Mouse (Mus musculus): ENCODE results near the gene Sh3bp5l. TPM values are rescaled to one million over a fixed set of nuclear protein-coding genes. Genes with fewer than 3 reads are reported as not detected.

Sh3bp5l gene
- polyA plus RNA-seq, 2 experiments, result 24.4 to 25.6 TPM

GRCm38 (mm10) chr11:58323570-58324340 is 6.8 kb upstream of the Sh3bp5l start:
- H3K9me3 ChIP-seq (ENCODE audit: control insufficient read depth, low read length), result no peaks in the 10 kb centered on the region
- H3K4me2 ChIP-seq (replicated peaks; ENCODE audit: low read depth, low read length, severe bottlenecking), result peak overlapping the region; percentile 89
- H3K9ac ChIP-seq (ENCODE audit: low read depth, low read length, severe bottlenecking), result peak overlapping the region; percentile 78
- H3K4me3 ChIP-seq (replicated peaks; ENCODE audit: low read length), result peak overlapping the region; percentile 76
- TF ChIP-seq POLR2A (IDR thresholded peaks at IDR 0.05; ENCODE audit: borderline replicate concordance, extremely low read depth, insufficient read depth, insufficient read length), result no peak
- H3K27ac ChIP-seq (replicated peaks; ENCODE audit: low read depth, low read length), result peak overlapping the region; percentile 93
- peaks cover 14% of the 10 kb centered on the region for H3K36me3 ChIP-seq (ENCODE audit: control insufficient read depth, insufficient read depth, low read length)
- WGBS, result 9% methylated on average over 24 of the region's 24 CpGs
- no peaks in the 10 kb centered on the region for H3K27me3 ChIP-seq (ENCODE audit: control insufficient read depth, insufficient read depth, low read length)
- ATAC-seq (ENCODE audit: low FRiP score, low read depth), result no peak
- DNase-seq (ENCODE audit: low spot score), result no peak
- peaks cover 12% of the 10 kb centered on the region for H3K4me1 ChIP-seq (ENCODE audit: control insufficient read depth, insufficient read depth, low read length)

- 81% methylated on average over 3 of the region's 3 CpGs for WGBS
- no peak for TF ChIP-seq POLR2A (IDR thresholded peaks at IDR 0.05; ENCODE audit: borderline replicate concordance, extremely low read depth, insufficient read depth, insufficient read length)
- DNase-seq (ENCODE audit: low spot score), result no peak
- Histone ChIP-seq H3K36me3 (ENCODE audit: control insufficient read depth, insufficient read depth, low read length) (peaks cover 8% of the 10 kb centered on the region; the same call in 1 of the 2 replicates), H3K27me3 (ENCODE audit: control insufficient read depth, insufficient read depth, low read length) (no peaks in the 10 kb centered on the region), H3K9me3 (ENCODE audit: control insufficient read depth, low read length) (no peaks in the 10 kb centered on the region), H3K27ac (replicated peaks; ENCODE audit: low read depth, low read length) (no peak overlapping the region), H3K4me3 (replicated peaks; ENCODE audit: low read length) (no peak overlapping the region), H3K4me1 (ENCODE audit: control insufficient read depth, insufficient read depth, low read length) (peaks cover 18% of the 10 kb centered on the region), H3K4me2 (replicated peaks; ENCODE audit: low read depth, low read length, severe bottlenecking) (no peak overlapping the region), H3K9ac (ENCODE audit: low read depth, low read length, severe bottlenecking) (no peak overlapping the region)
- no peak for ATAC-seq (ENCODE audit: low FRiP score, low read depth)
Observed at GRCm38 (mm10) chr11:58324614-58325229, 5.8 kb upstream of the Sh3bp5l start.

DNA sequence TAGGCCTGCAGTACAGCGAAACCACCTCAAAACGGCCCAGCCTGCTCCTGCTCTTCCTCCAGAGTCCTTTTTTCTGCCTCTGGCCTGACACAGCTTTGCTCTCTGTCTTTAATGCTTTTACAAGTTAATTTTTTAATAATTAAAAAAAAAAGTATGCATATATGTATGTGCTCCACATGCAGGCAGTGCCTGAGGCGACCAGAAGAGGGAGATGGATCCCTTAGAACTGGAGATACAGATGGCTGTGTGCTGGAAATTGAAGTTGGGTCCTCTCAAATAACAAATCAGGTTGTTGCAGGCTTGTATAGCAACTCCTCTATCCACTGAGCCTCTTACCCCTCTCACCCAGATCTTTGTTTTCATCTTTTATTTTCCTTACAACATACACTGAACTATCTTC is 3.7 kb upstream of the Sh3bp5l start:
- H3K27me3 ChIP-seq (ENCODE audit: control insufficient read depth, insufficient read depth, low read length), result no peaks in the 10 kb centered on the region
- H3K4me1 ChIP-seq (ENCODE audit: control insufficient read depth, insufficient read depth, low read length), result peaks cover 23% of the 10 kb centered on the region
- H3K9ac ChIP-seq (ENCODE audit: low read depth, low read length, severe bottlenecking), result no peak overlapping the region
- DNase-seq (ENCODE audit: low spot score) (no peak), ATAC-seq (ENCODE audit: low FRiP score, low read depth) (no peak)
- WGBS, result 100% methylated on average over 3 of the region's 3 CpGs
- no peak for TF ChIP-seq POLR2A (IDR thresholded peaks at IDR 0.05; ENCODE audit: borderline replicate concordance, extremely low read depth, insufficient read depth, insufficient read length)
- H3K4me3 ChIP-seq (replicated peaks; ENCODE audit: low read length), result no peak overlapping the region
- no peak overlapping the region for H3K27ac ChIP-seq (replicated peaks; ENCODE audit: low read depth, low read length)
- H3K36me3 ChIP-seq (ENCODE audit: control insufficient read depth, insufficient read depth, low read length), result peaks cover 8% of the 10 kb centered on the region; the same call in 1 of the 2 replicates
- no peak overlapping the region for H3K4me2 ChIP-seq (replicated peaks; ENCODE audit: low read depth, low read length, severe bottlenecking)
- H3K9me3 ChIP-seq (ENCODE audit: control insufficient read depth, low read length), result no peaks in the 10 kb centered on the region

- Histone ChIP-seq H3K9me3 (ENCODE audit: control insufficient read depth, low read length) (no peaks in the 10 kb centered on the region), H3K4me2 (replicated peaks; ENCODE audit: low read depth, low read length, severe bottlenecking) (peak overlapping the region; percentile 60), H3K27ac (replicated peaks; ENCODE audit: low read depth, low read length) (peak overlapping the region; percentile 67), H3K4me1 (ENCODE audit: control insufficient read depth, insufficient read depth, low read length) (peaks cover 12% of the 10 kb centered on the region), H3K27me3 (ENCODE audit: control insufficient read depth, insufficient read depth, low read length) (no peaks in the 10 kb centered on the region), H3K4me3 (replicated peaks; ENCODE audit: low read length) (peak overlapping the region; percentile 79), H3K36me3 (ENCODE audit: control insufficient read depth, insufficient read depth, low read length) (peaks cover 34% of the 10 kb centered on the region), H3K9ac (ENCODE audit: low read depth, low read length, severe bottlenecking) (peak overlapping the region; percentile 77)
- under 1% methylated on average over 21 of the region's 21 CpGs for WGBS
- no peak for TF ChIP-seq POLR2A (IDR thresholded peaks at IDR 0.05; ENCODE audit: borderline replicate concordance, extremely low read depth, insufficient read depth, insufficient read length)
- peak; percentile 12 for DNase-seq (ENCODE audit: low spot score)
- 0 out of 2 replicates have a peak, but pooled peaks have one; percentile 5 for ATAC-seq (ENCODE audit: low FRiP score, low read depth)
Observed at GRCm38 (mm10) chr11:58329906-58330275, 633 bp upstream of the Sh3bp5l start.

DNA sequence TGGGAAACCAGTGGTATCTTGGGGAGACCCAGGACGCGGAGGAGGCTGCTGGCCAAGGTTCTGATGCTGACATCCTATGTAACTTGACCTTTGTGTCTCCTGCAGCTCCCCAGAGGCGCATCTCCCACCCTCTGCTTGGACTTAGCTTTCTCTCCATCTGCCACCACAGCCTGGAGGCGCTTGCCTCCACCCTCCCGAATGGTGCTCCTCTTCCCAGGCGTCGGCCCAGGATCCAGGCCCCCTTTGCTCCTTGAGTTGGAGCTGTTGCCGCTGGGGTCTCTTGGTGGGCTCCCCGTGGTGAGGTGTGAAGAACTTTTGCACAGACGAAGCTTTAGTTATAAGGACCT is 598 bp downstream of the Sh3bp5l start:
- 0 out of 2 replicates have a peak overlapping the region, but pooled peaks have one; percentile 65 for H3K27ac ChIP-seq (replicated peaks; ENCODE audit: low read depth, low read length)
- H3K4me2 ChIP-seq (replicated peaks; ENCODE audit: low read depth, low read length, severe bottlenecking), result peak overlapping the region; percentile 60
- no peaks in the 10 kb centered on the region for H3K27me3 ChIP-seq (ENCODE audit: control insufficient read depth, insufficient read depth, low read length)
- no peak for ATAC-seq (ENCODE audit: low FRiP score, low read depth)
- WGBS, result 21% methylated on average over 10 of the region's 10 CpGs
- H3K9me3 ChIP-seq (ENCODE audit: control insufficient read depth, low read length), result no peaks in the 10 kb centered on the region
- H3K4me3 ChIP-seq (replicated peaks; ENCODE audit: low read length), result peak overlapping the region; percentile 79
- DNase-seq (ENCODE audit: low spot score), result no peak
- no peak for TF ChIP-seq POLR2A (IDR thresholded peaks at IDR 0.05; ENCODE audit: borderline replicate concordance, extremely low read depth, insufficient read depth, insufficient read length)
- peaks cover 40% of the 10 kb centered on the region for H3K36me3 ChIP-seq (ENCODE audit: control insufficient read depth, insufficient read depth, low read length)
- peak overlapping the region; percentile 77 for H3K9ac ChIP-seq (ENCODE audit: low read depth, low read length, severe bottlenecking)
- H3K4me1 ChIP-seq (ENCODE audit: control insufficient read depth, insufficient read depth, low read length), result peaks cover 12% of the 10 kb centered on the region
